Mouse (Mus musculus) MEL (cell line): Measurements from ENCODE around the gene Zfp91. TPM values are rescaled to one million over a fixed set of nuclear protein-coding genes. Genes with fewer than 3 reads are reported as not detected.

Source experiments
- DNase-seq: peaks from one replicate; pipeline ENCODE4 v3.0.0; 2011; ENCODE audit warnings: low read depth, low spot score
- H3K27ac ChIP-seq: 2 replicates; pipeline ENCODE4 v1.5.1; 2012; ENCODE audit warnings: low read depth, mild to moderate bottlenecking, control low read depth, low read length, moderate library complexity; ENCODE audit not compliant: control insufficient read depth
- H3K27me3 ChIP-seq, 2 experiments: fragments of 150-350 bp in 1 of 2; sonication (generic) in 1 of 2; 2 replicates each; pipeline ENCODE4 v1.6.1; 2012; ENCODE audit warnings: low read length in 2 of 2, mild to moderate bottlenecking in 2 of 2, improper control_type of control experiment in 1 of 2, moderate library complexity in 1 of 2; ENCODE audit not compliant: insufficient read depth in 2 of 2, control insufficient read depth in 1 of 2
- H3K36me3 ChIP-seq, 2 experiments: 2 replicates each; pipeline ENCODE4 v1.6.1; 2012 to 2014; ENCODE audit warnings: low read length in 2 of 2, improper control_type of control experiment in 1 of 2, inconsistent platforms in 1 of 2, mild to moderate bottlenecking in 1 of 2; ENCODE audit not compliant: insufficient read depth in 2 of 2, control insufficient read depth in 1 of 2
- H3K4me1 ChIP-seq, 2 experiments: fragments of 150-350 bp in 1 of 2; sonication (generic) in 1 of 2; 2 replicates each; pipeline ENCODE4 v1.6.1; 2012; ENCODE audit warnings: low read length in 2 of 2, improper control_type of control experiment in 1 of 2, mild to moderate bottlenecking in 1 of 2; ENCODE audit not compliant: insufficient read depth in 2 of 2, control insufficient read depth in 1 of 2
- H3K4me3 ChIP-seq, 2 experiments: fragments of 150-350 bp in 1 of 2; sonication (generic) in 1 of 2; 2 replicates each; pipeline ENCODE4 v1.5.1; 2012; ENCODE audit warnings: low read depth in 2 of 2, low read length in 2 of 2, mild to moderate bottlenecking in 2 of 2, moderate library complexity in 2 of 2, control low read depth in 1 of 2, improper control_type of control experiment in 1 of 2; ENCODE audit not compliant: control insufficient read depth in 1 of 2, insufficient read depth in 1 of 2
- H3K79me2 ChIP-seq: 2 replicates; pipeline ENCODE4 v1.6.1; 2012; ENCODE audit warnings: mild to moderate bottlenecking, low read length, moderate library complexity; ENCODE audit not compliant: control insufficient read depth, poor library complexity, insufficient read depth
- H3K9ac ChIP-seq: 2 replicates; pipeline ENCODE4 v1.6.1; 2012; ENCODE audit warnings: low read depth, mild to moderate bottlenecking, control low read depth, low read length, moderate library complexity; ENCODE audit not compliant: control insufficient read depth, poor library complexity, severe bottlenecking
- H3K9me3 ChIP-seq: fragments of 150-350 bp; sonication (generic); replicated peaks from 2 replicates; pipeline ENCODE4 v1.6.1; 2012; ENCODE audit warnings: mild to moderate bottlenecking, low read length, improper control_type of control experiment, moderate library complexity; ENCODE audit not compliant: insufficient read depth
- BHLHE40 ChIP-seq: IDR thresholded peaks from 2 replicates; pipeline ENCODE4 v1.6.1; 2012; ENCODE audit warnings: low read depth, mild to moderate bottlenecking, inconsistent platforms, low read length, improper control_type of control experiment, borderline replicate concordance
- CHD1 ChIP-seq: IDR thresholded peaks from 2 replicates; pipeline ENCODE4 v1.6.1; 2012; ENCODE audit warnings: low read depth, mild to moderate bottlenecking, inconsistent platforms, low read length, improper control_type of control experiment
- CHD2 ChIP-seq: IDR thresholded peaks from 2 replicates; pipeline ENCODE4 v1.6.1; 2011; ENCODE audit warnings: low read length, improper control_type of control experiment
- E2F4 ChIP-seq: IDR thresholded peaks from 2 replicates; pipeline ENCODE4 v1.6.1; 2011; ENCODE audit warnings: low read depth, low read length, improper control_type of control experiment, borderline replicate concordance
- ELF1 ChIP-seq: IDR thresholded peaks from 2 replicates; pipeline ENCODE4 v1.6.1; 2014; ENCODE audit warnings: low read depth, mild to moderate bottlenecking, inconsistent platforms, low read length, improper control_type of control experiment, moderate library complexity
- EP300 ChIP-seq, 2 experiments: IDR thresholded peaks; 2 replicates each; pipeline ENCODE4 v1.6.1; 2011; ENCODE audit warnings: improper control_type of control experiment in 2 of 2, low read length in 2 of 2, low read depth in 1 of 2, mild to moderate bottlenecking in 1 of 2
- ETS1 ChIP-seq: IDR thresholded peaks from 2 replicates; pipeline ENCODE4 v1.6.1; 2012; ENCODE audit warnings: low read depth, mild to moderate bottlenecking, inconsistent platforms, low read length, improper control_type of control experiment, moderate library complexity
- GABPA ChIP-seq: IDR thresholded peaks from 2 replicates; pipeline ENCODE4 v1.6.1; 2012; ENCODE audit warnings: low read depth, mild to moderate bottlenecking, inconsistent platforms, low read length, improper control_type of control experiment, moderate library complexity
- GATA1 ChIP-seq: IDR thresholded peaks from 2 replicates; pipeline ENCODE4 v1.6.1; 2011; ENCODE audit warnings: low read depth, low read length, improper control_type of control experiment
- HCFC1 ChIP-seq: IDR thresholded peaks from 2 replicates; pipeline ENCODE4 v1.6.1; 2012; ENCODE audit warnings: low read depth, mild to moderate bottlenecking, inconsistent platforms, low read length, improper control_type of control experiment, moderate library complexity
- JUND ChIP-seq: IDR thresholded peaks from 2 replicates; pipeline ENCODE4 v1.6.1; 2011; ENCODE audit warnings: low read depth, mild to moderate bottlenecking, improper control_type of control experiment, low read length
- KAT2A ChIP-seq: conservative IDR thresholded peaks from 2 replicates; pipeline ENCODE4 v1.6.1; 2012; ENCODE audit warnings: low read depth, low read length, improper control_type of control experiment, inconsistent platforms
- MAFK ChIP-seq: IDR thresholded peaks from 2 replicates; pipeline ENCODE4 v1.6.1; 2011; ENCODE audit warnings: low read depth, mild to moderate bottlenecking, low read length, improper control_type of control experiment, borderline replicate concordance
- MAZ ChIP-seq: IDR thresholded peaks from 2 replicates; pipeline ENCODE4 v1.6.1; 2012; ENCODE audit warnings: low read depth, mild to moderate bottlenecking, inconsistent platforms, low read length, improper control_type of control experiment
- MEF2A ChIP-seq: IDR thresholded peaks from 2 replicates; pipeline ENCODE4 v1.6.1; 2014; ENCODE audit warnings: low read depth, mild to moderate bottlenecking, inconsistent platforms, low read length, improper control_type of control experiment; ENCODE audit not compliant: poor library complexity, insufficient replicate concordance, severe bottlenecking; ENCODE audit errors: extremely low read depth
- MYB ChIP-seq: IDR thresholded peaks from 2 replicates; pipeline ENCODE4 v1.6.1; 2011; ENCODE audit warnings: mild to moderate bottlenecking, low read depth, low read length, improper control_type of control experiment
- MYC ChIP-seq: IDR thresholded peaks from 2 replicates; pipeline ENCODE4 v1.6.1; 2011; ENCODE audit warnings: low read depth, mild to moderate bottlenecking, low read length, improper control_type of control experiment, moderate library complexity
- NELFE ChIP-seq: IDR thresholded peaks from 2 replicates; pipeline ENCODE4 v1.6.1; 2011; ENCODE audit warnings: low read depth, low read length, improper control_type of control experiment
- NRF1 ChIP-seq: IDR thresholded peaks from 2 replicates; pipeline ENCODE4 v1.6.1; 2014; ENCODE audit warnings: low read depth, mild to moderate bottlenecking, inconsistent platforms, low read length, improper control_type of control experiment, moderate library complexity; ENCODE audit not compliant: poor library complexity, insufficient read depth, severe bottlenecking
- POLR2AphosphoS2 ChIP-seq: IDR thresholded peaks from 2 replicates; pipeline ENCODE4 v1.6.1; 2011; ENCODE audit warnings: low read length, improper control_type of control experiment
- POLR2AphosphoS5 ChIP-seq: IDR thresholded peaks from 2 replicates; pipeline ENCODE4 v1.6.1; 2012; ENCODE audit warnings: low read depth, borderline replicate concordance, mild to moderate bottlenecking, inconsistent platforms, low read length, moderate library complexity, mixed read lengths
- RAD21 ChIP-seq: IDR thresholded peaks from 2 replicates; pipeline ENCODE4 v1.6.1; 2011; ENCODE audit warnings: mild to moderate bottlenecking, low read depth, low read length, improper control_type of control experiment
- SIN3A ChIP-seq: IDR thresholded peaks from 2 replicates; pipeline ENCODE4 v1.6.1; 2012; ENCODE audit warnings: low read length, improper control_type of control experiment, inconsistent platforms
- SMC3 ChIP-seq: IDR thresholded peaks from 2 replicates; pipeline ENCODE4 v1.6.1; 2011; ENCODE audit warnings: low read depth, low read length, improper control_type of control experiment
- TAL1 ChIP-seq: IDR thresholded peaks from 2 replicates; pipeline ENCODE4 v1.6.1; 2012; ENCODE audit warnings: mild to moderate bottlenecking, inconsistent platforms, low read length, moderate library complexity, mixed read lengths
- TBP ChIP-seq: IDR thresholded peaks from 2 replicates; pipeline ENCODE4 v1.8.0; 2011; ENCODE audit warnings: low read depth, low read length, improper control_type of control experiment
- TCF12 ChIP-seq: IDR thresholded peaks from 2 replicates; pipeline ENCODE4 v1.6.1; 2014; ENCODE audit warnings: low read depth, mild to moderate bottlenecking, inconsistent platforms, low read length, improper control_type of control experiment, moderate library complexity
- UBTF ChIP-seq: IDR thresholded peaks from 2 replicates; pipeline ENCODE4 v1.6.1; 2012; ENCODE audit warnings: low read depth, mild to moderate bottlenecking, inconsistent platforms, low read length, improper control_type of control experiment, moderate library complexity, borderline replicate concordance; ENCODE audit not compliant: insufficient read depth
- USF1 ChIP-seq: IDR thresholded peaks from 2 replicates; pipeline ENCODE4 v1.6.1; 2014; ENCODE audit warnings: low read depth, mild to moderate bottlenecking, inconsistent platforms, low read length, improper control_type of control experiment, moderate library complexity
- USF2 ChIP-seq, 2 experiments: IDR thresholded peaks; 2 replicates each; pipeline ENCODE4 v1.6.1; 2011 to 2012; ENCODE audit warnings: improper control_type of control experiment in 2 of 2, low read length in 2 of 2, borderline replicate concordance in 1 of 2, inconsistent platforms in 1 of 2, low read depth in 1 of 2, mild to moderate bottlenecking in 1 of 2; ENCODE audit not compliant: insufficient read depth in 1 of 2
- ZC3H11A ChIP-seq: IDR thresholded peaks from 2 replicates; pipeline ENCODE4 v1.6.1; 2012; ENCODE audit warnings: low read depth, mild to moderate bottlenecking, inconsistent platforms, low read length, improper control_type of control experiment
- ZKSCAN1 ChIP-seq: IDR thresholded peaks from 2 replicates; pipeline ENCODE4 v1.6.1; 2012; ENCODE audit warnings: low read depth, mild to moderate bottlenecking, inconsistent platforms, low read length, improper control_type of control experiment, moderate library complexity
- ZMIZ1 ChIP-seq: IDR thresholded peaks from 2 replicates; pipeline ENCODE4 v1.6.1; 2012; ENCODE audit warnings: low read depth, mild to moderate bottlenecking, inconsistent platforms, low read length, improper control_type of control experiment, moderate library complexity
- ZNF384 ChIP-seq: IDR thresholded peaks from 2 replicates; pipeline ENCODE4 v1.6.1; 2012; ENCODE audit warnings: low read depth, mild to moderate bottlenecking, inconsistent platforms, low read length, improper control_type of control experiment
- polyA plus RNA-seq, 2 experiments: library from polyadenylated mRNA; stranded (reverse) in 1 of 2; unstranded in 1 of 2; fragments of >175 nt in 1 of 2; fragments of >200 nt in 1 of 2; gene quantifications; 2 replicates each; pipeline versions ENCODE4 v1.2.1 to v1.2.4; 2012; ENCODE audit warnings: low replicate concordance in 2 of 2, low read depth in 1 of 2; ENCODE audit not compliant: insufficient read length in 2 of 2, insufficient read depth in 1 of 2, missing spikeins in 1 of 2
- total RNA-seq: library from RNA; depleted of rRNA; stranded (reverse); fragments of 300-350 nt; gene quantifications from 2 replicates; pipeline ENCODE4 v1.2.3, GENCODE M21; 2012; rRNA removed

Gene Zfp91
- total RNA-seq (31.6 and 32.3 TPM in 2 replicates), polyA plus RNA-seq (100 to 1,000 TPM in 1 of 2 experiments, 10 to 100 TPM in 1; 51.7 to 148 TPM)

- peaks cover 34% of the 10 kb centered on the region for H3K79me2 ChIP-seq
- H3K9me3 ChIP-seq, result no peaks in the 10 kb centered on the region
- peak within 1 kb of the TSS; percentile 97 for H3K27ac ChIP-seq
- H3K4me1 ChIP-seq, result peaks cover 3 to 8% of the 10 kb centered on the region in 2 experiments; a peak in 3 of 4 replicates
- H3K36me3 ChIP-seq, result peaks cover 0 to 18% of the 10 kb centered on the region in 2 experiments; a peak in 3 of 4 replicates
- peak within 1 kb of the TSS; percentile 92 to 98 for H3K4me3 ChIP-seq
- DNase-seq, result peak; percentile 99
- H3K9ac ChIP-seq, result peak within 1 kb of the TSS; percentile 100
- H3K27me3 ChIP-seq, result no peaks in the 10 kb centered on the region
- no peak for TF ChIP-seq UBTF
- no peak for TF ChIP-seq MAFK
- peak; percentile 78 for TF ChIP-seq SIN3A
- no peak for TF ChIP-seq MEF2A
- TF ChIP-seq BHLHE40, result 0 out of 2 replicates have a peak, but pooled peaks have one; percentile 0
- no peak; the same call in 1 of the 2 replicates for TF ChIP-seq ETS1
- TF ChIP-seq KAT2A, result peak; percentile 90
- no peak for TF ChIP-seq GATA1
- peak; percentile 69; the same call in 1 of the 2 replicates for TF ChIP-seq ELF1
- peak; percentile 54; the same call in 1 of the 2 replicates for TF ChIP-seq MYC
- peak; percentile 98 for TF ChIP-seq MYB
- TF ChIP-seq TCF12, result peak; percentile 49
- no peak for TF ChIP-seq ZKSCAN1
- no peak for TF ChIP-seq USF2 (IDR thresholded peaks at IDR 0.05; ENCODE audit: borderline replicate concordance in 1 of 2, insufficient read depth in 1 of 2, low read depth in 1 of 2, low read length in 2 of 2)
- TF ChIP-seq GABPA, result no peak
- no peak for TF ChIP-seq ZC3H11A
- TF ChIP-seq EP300 (IDR thresholded peaks at IDR 0.05; ENCODE audit: low read depth in 1 of 2, low read length in 2 of 2), result peak in 1 of 2 experiments; percentile 61; a peak in 2 of 4 replicates
- TF ChIP-seq USF1, result no peak
- TF ChIP-seq MAZ, result peak; percentile 71; the same call in 1 of the 2 replicates
- TF ChIP-seq NELFE, result peak; percentile 57
- TF ChIP-seq HCFC1, result peak; percentile 94
- peak; percentile 84 for TF ChIP-seq NRF1
- no peak for TF ChIP-seq TBP
- peak; percentile 58; the same call in 1 of the 2 replicates for TF ChIP-seq ZMIZ1
- TF ChIP-seq RAD21, result no peak
- peak; percentile 34; the same call in 1 of the 2 replicates for TF ChIP-seq POLR2AphosphoS2
- TF ChIP-seq POLR2AphosphoS5, result no peak
- TF ChIP-seq CHD1, result peak; percentile 44; the same call in 1 of the 2 replicates
- no peak for TF ChIP-seq JUND
- TF ChIP-seq TAL1, result no peak
- peak; percentile 76 for TF ChIP-seq E2F4
- peak; percentile 95 for TF ChIP-seq CHD2
- peak; percentile 99 for TF ChIP-seq ZNF384
- TF ChIP-seq SMC3, result no peak
Measured at GRCm38 (mm10) chr19:12795511-12796327, at the start of gene Zfp91, which contains the start of gene Lpxn. Zfp91 (minus strand) TSS chr19:12796126. Lpxn (plus strand) TSS chr19:12796193.
